Mouse (Mus musculus): ENCODE data around the gene Vwa7.
"Not testable (repeated sequence)": the region's sequence is repeated elsewhere in the genome, so short reads cannot be mapped to it uniquely, and the experiment has no call there.

The Vwa7 gene

GRCm38 (mm10) chr17:35016376-35016775 is at the start of gene Vwa7:
Gene Vwa7, plus strand, starts transcription at chr17:35016579.
- DNase-seq (ENCODE audit: low spot score) = peak; percentile 69

GRCm38 (mm10) chr17:34969822-34970221 is 46.6 kb upstream of the Vwa7 start, which contains the start of gene Gm20481:
Gene Gm20481, plus strand, starts transcription at chr17:34969912.
- DNase-seq (ENCODE audit: low spot score) = not testable (repeated sequence)

GRCm38 (mm10) chr17:34970850-34971249 is 45.5 kb upstream of the Vwa7 start:
- not testable (repeated sequence) for DNase-seq (ENCODE audit: low spot score)

GRCm38 (mm10) chr17:34971694-34972068 is 44.7 kb upstream of the Vwa7 start:
- not testable (repeated sequence) for DNase-seq (ENCODE audit: low spot score)

GRCm38 (mm10) chr17:34972069-34972749 is 44.2 kb upstream of the Vwa7 start, which contains the start of the genes Hspa1a and Hspa1l:
Gene Hspa1a, minus strand, starts transcription at chr17:34972156.
Gene Hspa1l, plus strand, starts transcription at chr17:34972703.
- DNase-seq (ENCODE audit: low spot score) = peak; percentile 80

- no peak for DNase-seq (ENCODE audit: low spot score)
Observed at GRCm38 (mm10) chr17:34975581-34976492, 40.5 kb upstream of the Vwa7 start.

- no peak for DNase-seq (ENCODE audit: low spot score)
Observed at GRCm38 (mm10) chr17:34977000-34977399, 39.4 kb upstream of the Vwa7 start.

GRCm38 (mm10) chr17:34978239-34978638 is 38.1 kb upstream of the Vwa7 start:
- no peak for DNase-seq (ENCODE audit: low spot score)

- no peak for DNase-seq (ENCODE audit: low spot score)
Observed at GRCm38 (mm10) chr17:34979631-34980030, 36.7 kb upstream of the Vwa7 start.

- DNase-seq (ENCODE audit: low spot score) = no peak
Observed at GRCm38 (mm10) chr17:34980655-34981054, 35.7 kb upstream of the Vwa7 start.

GRCm38 (mm10) chr17:34981690-34982180 is 34.6 kb upstream of the Vwa7 start, which contains the start of gene Lsm2:
Gene Lsm2, plus strand, starts transcription at chr17:34981862.
- DNase-seq (ENCODE audit: low spot score) = peak; percentile 90

GRCm38 (mm10) chr17:34982328-34982727 is 34.1 kb upstream of the Vwa7 start:
- no peak for DNase-seq (ENCODE audit: low spot score)

GRCm38 (mm10) chr17:34984218-34984617 is 32.2 kb upstream of the Vwa7 start:
- DNase-seq (ENCODE audit: low spot score) = no peak

GRCm38 (mm10) chr17:34994751-34995150 is 21.6 kb upstream of the Vwa7 start:
- DNase-seq (ENCODE audit: low spot score) = no peak

- DNase-seq (ENCODE audit: low spot score) = not testable (repeated sequence)
Observed at GRCm38 (mm10) chr17:34995192-34995591, 21.2 kb upstream of the Vwa7 start.

- DNase-seq (ENCODE audit: low spot score) = not testable (repeated sequence)
Observed at GRCm38 (mm10) chr17:34995927-34996326, 20.5 kb upstream of the Vwa7 start.

GRCm38 (mm10) chr17:34996411-34997141 is 19.8 kb upstream of the Vwa7 start:
- no peak for DNase-seq (ENCODE audit: low spot score)

GRCm38 (mm10) chr17:34997142-34997483 is 19.3 kb upstream of the Vwa7 start:
- no peak for DNase-seq (ENCODE audit: low spot score)

GRCm38 (mm10) chr17:34998526-34999430 is 17.6 kb upstream of the Vwa7 start:
- no peak for DNase-seq (ENCODE audit: low spot score)

- not testable (repeated sequence) for DNase-seq (ENCODE audit: low spot score)
Observed at GRCm38 (mm10) chr17:34999871-35000716, 16.3 kb upstream of the Vwa7 start.
